Mouse (Mus musculus) forebrain, postnatal 0 days (tissue): ENCODE data around the gene Kmo. TPM values are rescaled to one million over a fixed set of nuclear protein-coding genes. Genes with fewer than 3 reads are reported as not detected.

Experiments used
- ATAC-seq: fragments of 200-750 bp; cut with Nextera tagmentation; 2 replicates; pipeline ENCODE4 v1.8.0; 2017; ENCODE audit warnings: mild to moderate bottlenecking, moderate library complexity
- DNase-seq: peaks from one replicate; pipeline ENCODE4 v3.0.0-alpha.2; 2015
- H3K27ac ChIP-seq: fragments of 300-500 bp; sonication (generic); 2 replicates; pipeline ENCODE4 v1.5.1; 2014; ENCODE audit warnings: low read depth, mild to moderate bottlenecking, antibody characterized with exemption, low read length, moderate library complexity, mixed read lengths
- H3K27me3 ChIP-seq: fragments of 300-500 bp; sonication (generic); 2 replicates; pipeline ENCODE4 v1.6.1; 2014; ENCODE audit warnings: mild to moderate bottlenecking, low read length, mixed read lengths; ENCODE audit not compliant: insufficient read depth
- H3K36me3 ChIP-seq: fragments of 300-500 bp; sonication (generic); 2 replicates; pipeline ENCODE4 v1.6.1; 2014; ENCODE audit warnings: mild to moderate bottlenecking, moderate library complexity; ENCODE audit not compliant: insufficient read depth
- H3K4me1 ChIP-seq: fragments of 300-500 bp; sonication (generic); 2 replicates; pipeline ENCODE4 v1.6.1; 2014; ENCODE audit warnings: antibody characterized with exemption; ENCODE audit not compliant: insufficient read depth
- H3K4me2 ChIP-seq: fragments of 300-500 bp; sonication (generic); 2 replicates; pipeline ENCODE4 v1.6.1; 2014; ENCODE audit warnings: low read depth, mild to moderate bottlenecking, moderate library complexity
- H3K4me3 ChIP-seq: fragments of 300-500 bp; sonication (generic); 2 replicates; pipeline ENCODE4 v1.5.1; 2014; ENCODE audit warnings: low read depth, low read length, mixed read lengths
- H3K9ac ChIP-seq: fragments of 300-500 bp; sonication (generic); 2 replicates; pipeline ENCODE4 v1.6.1; 2014; ENCODE audit warnings: mild to moderate bottlenecking
- H3K9me3 ChIP-seq: fragments of 300-500 bp; sonication (generic); 2 replicates; pipeline ENCODE4 v1.6.1; 2016; ENCODE audit warnings: low read length
- CTCF ChIP-seq: sonication (generic); IDR thresholded peaks from 2 replicates; pipeline ENCODE4 v1.5.1; 2016; ENCODE audit warnings: antibody characterized with exemption, control low read depth, low read depth
- WGBS: fragments of 180-500 bp; shearing (Covaris S2); extraction: QIAGEN DNeasy Blood & Tissue Kit; methylation state at CpG from one replicate; pipeline ENCODE4 v1.1.7; 2014; 5-methylcytosine and 5-hydroxymethylcytosine counted together
- polyA plus RNA-seq: library from polyadenylated mRNA; unstranded; fragments of >200 nt; fragmentation: Nextera tagmentation; extraction: Ambion mirVana; gene quantifications from 2 replicates; pipeline ENCODE4 v1.2.1, GENCODE M21; 2015
- total RNA-seq: library from RNA; depleted of rRNA; stranded (reverse); fragments of >200 nt; gene quantifications from 2 replicates; pipeline ENCODE4 v1.2.3, GENCODE M21; 2014

The Kmo gene
- total and polyA plus RNA-seq, 2 experiments from 2014 or later = not detected

GRCm38 (mm10) chr1:175675116-175675515 is 54.9 kb downstream of the Kmo start:
- WGBS = 86% methylated on average over 6 of the region's 6 CpGs
- TF ChIP-seq CTCF = no peak
- Histone ChIP-seq H3K4me1 (no peaks in the 10 kb centered on the region), H3K27me3 (no peaks in the 10 kb centered on the region), H3K4me2 (no peak overlapping the region), H3K9me3 (no peaks in the 10 kb centered on the region), H3K27ac (no peak overlapping the region), H3K4me3 (no peak overlapping the region), H3K9ac (no peak overlapping the region), H3K36me3 (no peaks in the 10 kb centered on the region)
- ATAC-seq (no peak), DNase-seq (no peak)

- TF ChIP-seq CTCF = no peak
- Histone ChIP-seq H3K4me2 (no peak overlapping the region), H3K4me1 (no peaks in the 10 kb centered on the region), H3K27me3 (no peaks in the 10 kb centered on the region), H3K27ac (no peak overlapping the region), H3K9ac (no peak overlapping the region), H3K4me3 (no peak overlapping the region), H3K9me3 (no peaks in the 10 kb centered on the region), H3K36me3 (no peaks in the 10 kb centered on the region)
- WGBS = 88% methylated on average over 6 of the region's 6 CpGs
- DNase-seq (no peak), ATAC-seq (no peak)
These were observed 57.3 kb downstream of the Kmo start for GRCm38 (mm10) chr1:175677459-175677858.

- DNase-seq (no peak), ATAC-seq (no peak)
- no peaks in the 10 kb centered on the region for H3K27me3 ChIP-seq
- H3K27ac ChIP-seq = no peak overlapping the region
- H3K9ac ChIP-seq = no peak overlapping the region
- no peak overlapping the region for H3K4me2 ChIP-seq
- TF ChIP-seq CTCF = no peak
- WGBS = 80% methylated on average over 6 of the region's 6 CpGs
- H3K9me3 ChIP-seq = no peaks in the 10 kb centered on the region
- no peaks in the 10 kb centered on the region for H3K36me3 ChIP-seq
- no peaks in the 10 kb centered on the region for H3K4me1 ChIP-seq
- no peak overlapping the region for H3K4me3 ChIP-seq
These were observed 60.8 kb downstream of the Kmo start for GRCm38 (mm10) chr1:175680995-175681394.

- Histone ChIP-seq H3K4me2 (peak overlapping the region; percentile 95), H3K27me3 (no peaks in the 10 kb centered on the region), H3K9me3 (no peaks in the 10 kb centered on the region), H3K4me3 (peak overlapping the region; percentile 90), H3K36me3 (peaks cover 5% of the 10 kb centered on the region; the same call in 1 of the 2 replicates), H3K4me1 (peaks cover 5% of the 10 kb centered on the region), H3K9ac (peak overlapping the region; percentile 82), H3K27ac (peak overlapping the region; percentile 84; the same call in 1 of the 2 replicates)
- 1% methylated on average over 22 of the region's 22 CpGs for WGBS
- no peak for DNase-seq
- ATAC-seq = no peak; the same call in 1 of the 2 replicates
- TF ChIP-seq CTCF = no peak
These were observed 71.6 kb downstream of the Kmo start for GRCm38 (mm10) chr1:175691686-175692245.

- Histone ChIP-seq H3K27me3 (no peaks in the 10 kb centered on the region), H3K4me3 (peak within 1 kb of the TSS; percentile 90), H3K4me1 (peaks cover 5% of the 10 kb centered on the region), H3K4me2 (peak within 1 kb of the TSS; percentile 95), H3K9me3 (no peaks in the 10 kb centered on the region), H3K27ac (peak within 1 kb of the TSS; percentile 84), H3K9ac (peak within 1 kb of the TSS; percentile 82), H3K36me3 (peaks cover 5% of the 10 kb centered on the region; the same call in 1 of the 2 replicates)
- 1% methylated on average over 73 of the region's 73 CpGs for WGBS
- ATAC-seq = peak; percentile 94
- no peak for TF ChIP-seq CTCF
- DNase-seq = peak; percentile 96
These were observed 72.2 kb downstream of the Kmo start, which contains the start of the genes Opn3 and Chml for GRCm38 (mm10) chr1:175692246-175692996. Gene Opn3, minus strand, starts transcription at chr1:175692776. Gene Chml, minus strand, starts transcription at chr1:175692901.

- Histone ChIP-seq H3K36me3 (peaks cover under 1% of the 10 kb centered on the region; the same call in 1 of the 2 replicates), H3K4me2 (peak overlapping the region; percentile 95), H3K27ac (peak overlapping the region; percentile 84; the same call in 1 of the 2 replicates), H3K27me3 (no peaks in the 10 kb centered on the region), H3K9me3 (no peaks in the 10 kb centered on the region), H3K4me3 (peak overlapping the region; percentile 90), H3K9ac (no peak overlapping the region), H3K4me1 (peaks cover 5% of the 10 kb centered on the region)
- WGBS = 6% methylated on average over 17 of the region's 17 CpGs
- DNase-seq (no peak), ATAC-seq (peak; percentile 58)
- TF ChIP-seq CTCF = no peak
These were observed 72.8 kb downstream of the Kmo start for GRCm38 (mm10) chr1:175692997-175693361.

- H3K27ac ChIP-seq = peak overlapping the region; percentile 84; the same call in 1 of the 2 replicates
- ATAC-seq (no peak), DNase-seq (no peak)
- 36% methylated on average over 12 of the region's 12 CpGs for WGBS
- no peaks in the 10 kb centered on the region for H3K36me3 ChIP-seq
- peaks cover 5% of the 10 kb centered on the region for H3K4me1 ChIP-seq
- H3K4me3 ChIP-seq = peak overlapping the region; percentile 90; the same call in 1 of the 2 replicates
- no peak for TF ChIP-seq CTCF
- no peaks in the 10 kb centered on the region for H3K9me3 ChIP-seq
- H3K9ac ChIP-seq = no peak overlapping the region
- H3K4me2 ChIP-seq = peak overlapping the region; percentile 95
- no peaks in the 10 kb centered on the region for H3K27me3 ChIP-seq
These were observed 73.3 kb downstream of the Kmo start for GRCm38 (mm10) chr1:175693429-175693960.
